Mouse (Mus musculus) kidney, postnatal 0 days (tissue): ENCODE measurements around the gene Pnma1. TPM values are rescaled to one million over a fixed set of nuclear protein-coding genes. Genes with fewer than 3 reads are reported as not detected.

Source experiments
- ATAC-seq: fragments of 200-750 bp; cut with Nextera tagmentation; replicated peaks from 2 replicates; pipeline ENCODE4 v1.8.0; 2017; ENCODE audit warnings: low read depth, moderate number of reproducible peaks, moderate TSS enrichment, moderate library complexity; ENCODE audit not compliant: low FRiP score
- DNase-seq: peaks from one replicate; pipeline ENCODE4 v3.0.0-alpha.2; 2016; ENCODE audit warnings: low spot score
- H3K27ac ChIP-seq: fragments of 300-500 bp; sonication (generic); 2 replicates; pipeline ENCODE4 v1.5.1; 2014; ENCODE audit warnings: mild to moderate bottlenecking
- H3K27me3 ChIP-seq: fragments of 300-500 bp; sonication (generic); 2 replicates; pipeline ENCODE4 v1.6.1; 2014; ENCODE audit warnings: low read length, mixed read lengths; ENCODE audit not compliant: insufficient read depth
- H3K36me3 ChIP-seq: fragments of 300-500 bp; sonication (generic); 2 replicates; pipeline ENCODE4 v1.6.1; 2014; ENCODE audit warnings: low read length, mixed read lengths; ENCODE audit not compliant: insufficient read depth
- H3K4me1 ChIP-seq: fragments of 300-500 bp; sonication (generic); replicated peaks from 2 replicates; pipeline ENCODE4 v1.6.1; 2014; ENCODE audit warnings: antibody characterized with exemption, low read length, mixed read lengths; ENCODE audit not compliant: insufficient read depth
- H3K4me2 ChIP-seq: fragments of 300-500 bp; sonication (generic); 2 replicates; pipeline ENCODE4 v1.6.1; 2014; ENCODE audit warnings: mild to moderate bottlenecking, low read length, moderate library complexity, mixed read lengths
- H3K4me3 ChIP-seq: fragments of 300-500 bp; sonication (generic); replicated peaks from 2 replicates; pipeline ENCODE4 v1.5.1; 2014; ENCODE audit warnings: low read depth, low read length
- H3K9ac ChIP-seq: fragments of 300-500 bp; sonication (generic); 2 replicates; pipeline ENCODE4 v1.6.1; 2014; ENCODE audit warnings: low read depth, low read length
- H3K9me3 ChIP-seq: fragments of 300-500 bp; sonication (generic); replicated peaks from 2 replicates; pipeline ENCODE4 v1.6.1; 2016; ENCODE audit warnings: low read length, inconsistent platforms, mixed read lengths
- CTCF ChIP-seq: IDR thresholded peaks from 2 replicates; pipeline ENCODE4 v1.5.1; 2016; ENCODE audit warnings: antibody characterized with exemption, low read depth, mild to moderate bottlenecking, moderate library complexity
- WGBS: fragments of 180-500 bp; shearing (Covaris S2); extraction: QIAGEN DNeasy Blood & Tissue Kit; methylation state at CpG from one replicate; pipeline ENCODE4 v1.1.7; 2014; 5-methylcytosine and 5-hydroxymethylcytosine counted together
- polyA plus RNA-seq: library from polyadenylated mRNA; unstranded; fragments of >200 nt; fragmentation: Nextera tagmentation; extraction: Ambion mirVana; gene quantifications from 2 replicates; pipeline ENCODE4 v1.2.1, GENCODE M21; 2015

Gene Pnma1
- polyA plus RNA-seq, 1 experiment from 2014 or later: 0.33 TPM

DNA sequence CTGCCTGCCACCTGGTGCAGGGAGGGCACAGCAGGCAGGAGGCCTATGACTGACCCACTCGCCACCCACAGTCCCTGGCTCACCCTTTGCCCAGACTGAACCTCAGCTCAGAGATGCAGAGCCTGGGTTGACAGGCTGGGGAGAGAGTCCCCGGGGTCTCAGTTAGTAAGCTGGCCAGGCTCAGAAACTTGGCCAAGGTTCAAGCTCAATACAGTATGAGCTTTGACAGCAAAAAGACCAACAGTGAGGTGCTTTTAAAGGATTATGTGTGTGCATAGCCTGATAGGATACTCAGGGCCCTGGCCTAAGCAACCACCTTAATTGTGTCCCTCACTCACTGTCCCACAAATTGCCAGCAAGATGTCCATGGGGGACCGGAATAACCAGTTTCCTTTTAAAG, 31.8 kb upstream of the Pnma1 start:
- TF ChIP-seq CTCF: no peak
- peaks cover 55% of the 10 kb centered on the region for H3K4me1 ChIP-seq
- no peaks in the 10 kb centered on the region for H3K27me3 ChIP-seq
- no peak overlapping the region for H3K4me2 ChIP-seq
- ATAC-seq (no peak), DNase-seq (no peak)
- peak overlapping the region; percentile 5; the same call in 1 of the 2 replicates for H3K9ac ChIP-seq
- H3K27ac ChIP-seq: peak overlapping the region; percentile 57; the same call in 1 of the 2 replicates
- no peaks in the 10 kb centered on the region for H3K36me3 ChIP-seq
- H3K4me3 ChIP-seq: no peak overlapping the region
- WGBS: 46% methylated on average over 3 of the region's 3 CpGs
- H3K9me3 ChIP-seq: no peaks in the 10 kb centered on the region

DNA sequence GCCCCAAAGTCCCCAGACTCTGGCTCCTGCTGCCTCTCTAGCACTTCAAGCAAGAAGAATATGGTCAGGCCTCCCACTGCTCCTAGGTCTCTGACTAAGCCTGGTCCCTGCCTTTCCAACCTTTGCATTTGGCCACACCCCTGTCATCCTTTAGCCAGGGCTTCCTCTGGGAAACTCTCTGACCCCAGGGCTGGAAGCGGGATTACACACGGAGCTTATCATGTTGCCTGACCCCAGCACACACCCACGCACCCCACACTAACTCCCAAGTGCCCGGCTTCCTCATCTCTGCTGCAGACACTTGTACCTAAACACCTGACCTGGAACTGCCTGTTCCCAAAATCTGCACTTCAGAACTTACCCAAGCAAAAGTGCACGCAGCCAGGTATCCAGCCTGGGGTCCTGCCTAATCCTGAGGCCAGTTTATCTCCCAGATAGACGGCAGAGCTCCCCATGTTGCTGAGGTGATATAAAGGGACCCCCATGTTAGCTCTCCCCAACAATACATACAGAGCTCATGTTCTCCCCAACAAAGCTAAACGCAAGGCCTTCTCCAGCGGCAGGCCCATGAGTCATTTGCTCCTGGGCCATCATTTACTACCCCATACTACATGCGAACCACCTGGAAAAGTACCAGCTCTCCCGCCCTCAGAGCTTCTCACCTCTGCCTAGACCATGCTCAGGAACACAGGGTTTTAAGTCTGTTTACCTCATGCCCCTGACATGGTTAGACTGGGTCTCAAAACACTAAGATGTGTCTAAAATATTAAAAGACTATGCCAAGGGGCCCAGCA, 30.6 kb upstream of the Pnma1 start:
- 46% methylated on average over 10 of the region's 10 CpGs for WGBS
- Histone ChIP-seq H3K4me2 (no peak overlapping the region), H3K4me1 (peaks cover 68% of the 10 kb centered on the region), H3K27ac (peak overlapping the region; percentile 1; the same call in 1 of the 2 replicates), H3K9ac (0 out of 2 replicates have a peak overlapping the region, but pooled peaks have one; percentile 10), H3K4me3 (no peak overlapping the region), H3K27me3 (no peaks in the 10 kb centered on the region), H3K36me3 (0 out of 2 replicates have a peak, but pooled peaks cover 2% of the 10 kb centered on the region), H3K9me3 (no peaks in the 10 kb centered on the region)
- no peak for ATAC-seq
- no peak for DNase-seq
- no peak for TF ChIP-seq CTCF

DNA sequence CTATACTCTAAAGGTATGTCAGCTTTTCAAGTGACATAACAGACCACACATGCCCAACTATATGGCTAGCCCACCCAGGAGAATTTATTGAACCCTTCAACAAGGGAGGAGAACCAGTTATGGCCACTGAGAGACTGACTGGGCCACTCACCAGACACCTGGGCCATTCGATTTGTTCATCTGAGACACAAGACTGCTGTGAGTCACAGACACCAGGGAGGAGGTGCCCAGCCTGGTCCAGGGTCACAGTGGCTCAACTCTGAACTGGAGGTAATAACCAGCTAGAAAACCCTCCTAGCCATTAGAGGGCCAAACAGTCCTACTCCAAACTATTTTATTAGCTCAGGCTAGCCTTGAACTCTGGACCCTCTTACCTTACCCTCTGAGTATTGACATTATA, 29.8 kb upstream of the Pnma1 start:
- Histone ChIP-seq H3K4me1 (peaks cover 73% of the 10 kb centered on the region), H3K9me3 (no peaks in the 10 kb centered on the region), H3K9ac (no peak overlapping the region), H3K4me3 (no peak overlapping the region), H3K27me3 (no peaks in the 10 kb centered on the region), H3K27ac (no peak overlapping the region), H3K36me3 (peaks cover 10% of the 10 kb centered on the region; the same call in 1 of the 2 replicates), H3K4me2 (no peak overlapping the region)
- DNase-seq (no peak), ATAC-seq (no peak)
- no peak for TF ChIP-seq CTCF
- 48% methylated on average over 1 of the region's 1 CpGs for WGBS

DNA sequence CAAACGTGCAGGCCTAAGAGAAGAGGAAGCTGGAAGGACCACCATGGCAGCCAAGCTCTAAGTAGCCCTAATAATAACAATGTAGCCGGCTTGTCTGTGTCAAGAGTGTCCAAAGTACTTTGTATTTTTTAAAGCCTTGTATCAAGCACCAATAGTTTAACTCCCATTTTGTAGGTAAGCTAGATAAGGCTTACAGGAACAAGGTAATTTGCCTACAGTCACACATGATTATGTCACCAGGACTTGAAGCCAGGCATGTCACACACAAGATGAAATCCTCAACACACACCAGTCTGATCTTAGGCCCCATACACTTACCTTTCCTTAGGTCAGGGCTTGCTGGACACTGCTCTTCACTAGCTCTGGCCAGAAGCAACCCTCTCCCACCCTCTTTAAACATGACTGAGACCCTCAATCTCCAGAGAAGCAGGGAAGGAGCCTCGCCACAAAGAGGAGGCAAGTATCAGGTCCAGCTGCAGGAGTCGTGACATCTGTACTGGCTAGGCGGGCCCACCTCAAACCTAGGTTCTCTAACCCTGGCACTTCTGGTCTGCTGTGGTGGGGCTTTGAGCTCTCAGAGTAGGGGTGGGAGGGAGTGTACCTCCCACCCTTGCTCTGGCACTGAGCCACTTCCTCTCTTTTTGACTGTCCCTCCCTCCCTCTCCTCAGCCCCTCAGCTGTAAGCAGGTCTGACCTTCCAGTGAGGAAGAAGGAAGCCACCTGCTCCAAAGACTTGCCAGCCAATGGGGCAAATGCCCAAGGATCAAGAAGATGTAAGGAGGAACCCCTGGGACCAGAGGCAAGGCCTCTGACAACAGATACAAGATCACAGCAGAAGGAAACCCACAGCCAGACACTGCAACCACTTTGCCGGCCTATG, 28.8 kb upstream of the Pnma1 start:
- no peaks in the 10 kb centered on the region for H3K9me3 ChIP-seq
- no peak overlapping the region for H3K9ac ChIP-seq
- ATAC-seq: no peak
- peak overlapping the region; percentile 96 for H3K27ac ChIP-seq
- H3K4me1 ChIP-seq: peaks cover 73% of the 10 kb centered on the region
- H3K27me3 ChIP-seq: no peaks in the 10 kb centered on the region
- no peak for TF ChIP-seq CTCF
- H3K4me2 ChIP-seq: peak overlapping the region; percentile 68; the same call in 1 of the 2 replicates
- no peak for DNase-seq
- WGBS: 41% methylated on average over 6 of the region's 6 CpGs
- H3K4me3 ChIP-seq: no peak overlapping the region
- peaks cover 15% of the 10 kb centered on the region for H3K36me3 ChIP-seq

DNA sequence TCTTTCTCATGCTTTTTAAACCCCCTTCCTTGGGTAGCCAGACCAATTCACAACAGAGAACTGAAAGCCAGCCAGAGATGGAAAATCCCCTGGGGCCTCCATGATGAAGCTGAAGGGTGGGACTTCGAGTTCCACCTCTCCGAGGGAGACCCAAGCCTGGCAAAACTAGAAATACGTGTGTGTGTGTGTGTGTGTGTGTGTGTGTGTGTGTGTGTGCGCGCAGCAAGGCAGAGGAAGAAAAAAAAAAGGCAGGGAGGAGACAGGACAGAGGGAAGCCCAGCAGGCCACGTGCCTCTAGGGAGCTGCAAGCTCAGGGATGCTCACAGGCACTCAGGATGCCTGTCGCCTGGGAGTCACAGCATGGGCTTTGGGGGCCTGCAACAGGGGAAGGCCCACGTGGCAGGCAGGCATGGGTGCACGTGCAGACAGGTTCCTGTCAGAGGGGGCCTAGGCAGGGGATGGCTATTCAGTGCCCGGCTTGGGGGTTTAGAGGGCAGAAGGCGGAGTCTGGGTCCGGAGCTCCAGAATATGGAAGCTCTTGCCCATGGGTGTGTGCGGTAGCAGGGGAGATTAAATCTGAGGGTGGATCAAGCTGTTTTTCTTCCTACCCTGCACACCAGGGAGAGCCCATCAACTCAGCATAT, 28.0 kb upstream of the Pnma1 start:
- 0 out of 2 replicates have a peak, but pooled peaks have one; percentile 30 for ATAC-seq
- 10% methylated on average over 11 of the region's 13 CpGs for WGBS

DNA sequence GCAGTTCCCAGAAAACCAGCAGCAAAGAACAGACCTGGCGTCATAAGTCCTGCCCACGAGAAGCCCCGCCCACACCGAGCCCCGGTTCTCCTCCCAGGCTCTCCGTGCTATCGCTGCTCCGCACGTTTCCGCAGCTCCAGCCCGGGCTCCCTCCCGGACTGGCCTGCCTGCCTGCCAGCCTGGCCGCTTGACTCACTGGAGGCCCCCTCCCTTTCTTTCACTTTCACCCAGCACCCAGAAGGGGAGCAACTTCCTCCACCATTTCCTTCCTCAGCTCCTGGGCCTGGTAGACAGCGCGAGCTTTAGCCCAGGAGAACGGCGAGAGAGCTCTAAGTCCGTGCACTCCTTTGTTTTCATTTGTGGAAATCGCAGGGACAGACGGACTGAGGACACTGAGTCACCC, 27.4 kb upstream of the Pnma1 start:
- ATAC-seq (peak; percentile 68), DNase-seq (peak; percentile 86)
- Histone ChIP-seq H3K9me3 (no peaks in the 10 kb centered on the region), H3K27me3 (no peaks in the 10 kb centered on the region), H3K4me1 (peaks cover 60% of the 10 kb centered on the region), H3K4me3 (peak overlapping the region; percentile 38), H3K36me3 (peaks cover 24% of the 10 kb centered on the region), H3K4me2 (peak overlapping the region; percentile 68), H3K27ac (peak overlapping the region; percentile 96), H3K9ac (peak overlapping the region; percentile 59)
- TF ChIP-seq CTCF: peak; percentile 2; the same call in 1 of the 2 replicates
- 0% methylated on average over 20 of the region's 20 CpGs for WGBS

More for the DNA sequence above, 28.0 kb upstream of the Pnma1 start:
- peaks cover 66% of the 10 kb centered on the region for H3K4me1 ChIP-seq
- DNase-seq: no peak
- no peaks in the 10 kb centered on the region for H3K9me3 ChIP-seq
- H3K27ac ChIP-seq: peak overlapping the region; percentile 96
- H3K9ac ChIP-seq: peak overlapping the region; percentile 59
- H3K4me3 ChIP-seq: peak overlapping the region; percentile 38
- H3K4me2 ChIP-seq: peak overlapping the region; percentile 68
- TF ChIP-seq CTCF: no peak
- no peaks in the 10 kb centered on the region for H3K27me3 ChIP-seq
- H3K36me3 ChIP-seq: peaks cover 24% of the 10 kb centered on the region
